Mouse (Mus musculus) megakaryocyte, embryonic 14.5 days (primary cell): ENCODE measurements around the gene Med13.

ENCODE experiments used
- FLI1 ChIP-seq: IDR thresholded peaks from 2 replicates; pipeline ENCODE4 v1.6.1; 2012; ENCODE audit warnings: low read length, inconsistent platforms, mixed read lengths
- GATA1 ChIP-seq: IDR thresholded peaks from 3 replicates; pipeline ENCODE4 v1.6.1; 2012; ENCODE audit warnings: mixed read lengths, low read length, inconsistent platforms, borderline replicate concordance

GRCm38 (mm10) chr11:86231781-86232350 is 125.5 kb downstream of the Med13 start:
- TF ChIP-seq GATA1, result no peak
- TF ChIP-seq FLI1, result no peak
